Mouse (Mus musculus): Measurements from ENCODE around the gene Pcbd1.

Pcbd1 gene

GRCm38 (mm10) chr10:61089170-61090142 is at the start of gene Pcbd1:
Pcbd1 (plus strand) TSS chr10:61089331.
- DNase-seq (ENCODE audit: low read depth), result no peak

DNA sequence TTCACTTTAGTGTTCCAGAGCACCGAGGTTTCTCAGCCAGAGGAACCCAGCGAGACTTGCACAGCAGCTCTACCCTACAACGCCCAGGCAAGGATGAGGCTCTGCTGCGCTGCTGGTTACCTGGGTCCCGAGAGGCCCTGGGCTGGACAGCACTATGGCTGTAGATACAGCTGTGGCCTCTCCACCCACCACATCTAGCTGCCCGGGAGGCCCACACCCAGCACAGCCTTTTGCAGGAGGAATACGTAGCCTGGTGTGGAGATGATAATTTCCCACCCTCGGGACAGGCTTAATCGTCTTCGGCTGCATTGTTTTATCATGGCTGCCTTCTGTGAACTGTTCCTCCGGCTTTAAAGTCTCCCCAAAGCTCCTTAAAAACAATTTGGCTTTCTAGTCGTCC is 49.5 kb upstream of the Pcbd1 start:
- DNase-seq (ENCODE audit: low read depth), result no peak

- DNase-seq (ENCODE audit: low read depth), result no peak
Observed at GRCm38 (mm10) chr10:61045081-61045480, 44.0 kb upstream of the Pcbd1 start.

GRCm38 (mm10) chr10:61051993-61052613 is 37.0 kb upstream of the Pcbd1 start:
- DNase-seq (ENCODE audit: low read depth), result peak; percentile 66

DNA sequence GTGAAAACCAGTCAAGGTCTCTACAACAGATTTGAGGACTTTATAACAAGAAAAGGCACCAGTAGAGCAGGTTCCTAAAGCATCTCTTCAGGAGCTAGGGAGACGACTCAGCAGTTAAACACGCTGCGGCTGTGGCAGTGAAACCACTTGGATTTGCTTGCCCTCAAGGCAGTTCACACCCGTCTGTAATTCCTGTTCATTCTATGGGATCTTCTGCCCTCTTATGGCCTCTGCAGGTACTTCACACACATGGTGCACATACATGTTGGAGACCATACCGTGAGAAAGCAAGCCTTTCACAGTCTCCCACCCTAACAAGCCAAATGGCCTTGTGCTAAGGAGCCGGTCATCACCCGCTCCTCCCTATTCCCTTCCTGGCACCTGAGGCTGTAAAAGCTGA is 32.5 kb upstream of the Pcbd1 start:
- DNase-seq (ENCODE audit: low read depth), result no peak

DNA sequence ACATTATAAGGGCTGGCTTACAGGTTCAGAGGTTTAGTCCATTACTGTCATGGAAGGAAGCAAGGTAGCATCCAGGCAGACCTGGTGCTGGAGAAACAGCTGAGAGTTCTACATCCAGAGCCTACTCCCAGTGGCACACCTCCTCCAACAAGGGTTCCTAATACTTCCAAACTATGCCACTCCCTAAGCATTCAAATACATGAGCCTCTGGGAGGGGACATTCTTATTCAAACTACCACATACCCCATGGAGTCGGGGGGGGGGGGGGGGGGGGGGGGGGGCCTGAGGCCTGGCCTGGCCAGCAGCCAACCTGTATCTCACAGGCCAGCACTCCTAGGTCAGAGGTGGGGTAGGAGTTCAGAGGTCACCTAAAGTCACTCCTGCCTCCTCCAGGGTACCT is 30.0 kb upstream of the Pcbd1 start:
- DNase-seq (ENCODE audit: low read depth), result no peak

- no peak for DNase-seq (ENCODE audit: low read depth)
Observed at GRCm38 (mm10) chr10:61059543-61060110, 29.5 kb upstream of the Pcbd1 start.

DNA sequence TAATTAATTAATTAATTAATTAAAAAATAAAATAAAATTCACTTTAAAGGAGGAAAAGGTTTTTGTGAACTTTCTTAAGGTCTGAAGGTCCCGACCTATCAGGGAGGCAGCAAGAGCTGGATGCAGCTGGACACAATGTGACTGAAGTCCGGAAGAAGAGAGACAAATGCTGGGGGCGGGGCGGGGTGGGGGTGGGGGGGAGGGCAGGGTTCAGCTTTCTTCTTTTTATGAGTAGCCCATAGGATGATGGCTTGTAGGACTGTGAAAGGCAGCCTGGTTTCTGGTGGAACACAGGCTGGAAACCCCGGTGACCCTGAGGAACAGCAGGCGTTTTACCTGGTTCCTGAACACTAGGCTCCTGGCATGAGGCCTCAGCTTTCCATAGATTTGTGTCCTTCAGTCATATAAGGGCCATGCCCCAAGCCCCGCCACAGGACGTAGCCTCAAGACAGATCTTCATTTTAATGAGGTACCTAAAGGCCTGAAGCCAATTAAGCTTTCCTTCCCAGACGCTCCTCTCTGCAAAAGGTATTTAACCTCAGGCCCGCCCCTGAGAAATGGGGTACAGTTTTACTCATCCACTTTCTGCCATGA is 25.8 kb upstream of the Pcbd1 start:
- no peak for DNase-seq (ENCODE audit: low read depth)

- DNase-seq (ENCODE audit: low read depth), result no peak
Observed at GRCm38 (mm10) chr10:61064635-61065034, 24.5 kb upstream of the Pcbd1 start.

GRCm38 (mm10) chr10:61065287-61066005 is 23.7 kb upstream of the Pcbd1 start:
- DNase-seq (ENCODE audit: low read depth), result no peak

DNA sequence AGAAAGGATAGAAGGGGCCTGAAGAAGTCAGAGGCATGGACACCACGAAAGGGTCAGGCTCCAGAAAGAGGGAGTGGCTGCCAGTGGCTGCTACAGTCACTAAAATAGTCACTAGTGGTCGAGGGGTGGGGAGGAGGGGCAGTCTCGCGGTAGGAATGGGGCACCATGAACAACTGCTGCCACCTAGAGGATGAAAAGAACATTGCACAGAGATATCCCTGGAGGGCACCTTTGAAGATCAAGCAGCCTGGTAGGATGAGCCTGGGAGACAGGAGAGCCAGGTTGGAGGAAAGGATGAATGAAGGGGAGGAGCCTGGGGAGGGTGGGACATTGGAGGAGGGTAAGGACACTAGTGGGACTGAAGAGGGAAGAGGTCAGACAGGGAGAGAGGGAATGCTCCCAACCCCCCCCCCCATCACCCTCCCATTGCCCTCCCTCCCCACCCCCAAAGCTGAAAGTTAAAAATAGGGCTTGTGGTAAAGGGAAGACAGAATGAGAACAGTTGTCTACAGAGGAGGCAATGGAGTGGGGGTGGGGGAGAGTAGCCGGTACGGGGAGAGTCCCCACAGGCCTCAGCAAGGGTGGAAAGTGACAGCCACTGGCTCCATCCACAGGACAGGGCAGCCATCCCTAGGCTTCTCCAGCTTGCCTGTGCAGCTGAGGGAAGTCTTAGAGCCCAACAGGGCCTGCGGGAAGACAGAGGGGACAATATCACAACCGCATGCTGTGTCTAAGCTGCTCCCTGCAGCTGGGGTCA is 20.5 kb upstream of the Pcbd1 start:
- peak; percentile 65 for DNase-seq (ENCODE audit: low read depth)

GRCm38 (mm10) chr10:61069248-61069647 is 19.9 kb upstream of the Pcbd1 start:
- DNase-seq (ENCODE audit: low read depth), result no peak

- DNase-seq (ENCODE audit: low read depth), result peak; percentile 45
Observed at GRCm38 (mm10) chr10:61072324-61072723, 16.8 kb upstream of the Pcbd1 start.

DNA sequence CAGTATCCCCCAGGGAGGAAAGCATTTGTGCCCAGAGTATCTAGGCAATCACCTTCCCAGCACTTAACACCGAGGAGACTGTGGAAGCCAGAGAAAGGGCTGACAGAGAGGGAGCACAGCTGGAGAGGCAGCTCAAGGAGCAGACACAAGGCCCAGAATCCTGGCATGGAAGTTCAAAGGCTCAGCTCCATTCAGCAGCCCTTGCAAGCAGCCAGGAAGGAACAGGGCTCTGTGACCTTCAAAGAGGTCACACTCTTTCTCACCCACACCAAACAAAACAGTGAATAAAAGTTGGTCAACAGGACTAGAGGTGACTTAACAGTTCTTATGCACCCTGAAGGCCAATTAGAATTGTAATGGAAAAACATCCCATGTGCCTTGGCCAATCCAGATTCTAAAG is 14.5 kb upstream of the Pcbd1 start:
- no peak for DNase-seq (ENCODE audit: low read depth)

DNA sequence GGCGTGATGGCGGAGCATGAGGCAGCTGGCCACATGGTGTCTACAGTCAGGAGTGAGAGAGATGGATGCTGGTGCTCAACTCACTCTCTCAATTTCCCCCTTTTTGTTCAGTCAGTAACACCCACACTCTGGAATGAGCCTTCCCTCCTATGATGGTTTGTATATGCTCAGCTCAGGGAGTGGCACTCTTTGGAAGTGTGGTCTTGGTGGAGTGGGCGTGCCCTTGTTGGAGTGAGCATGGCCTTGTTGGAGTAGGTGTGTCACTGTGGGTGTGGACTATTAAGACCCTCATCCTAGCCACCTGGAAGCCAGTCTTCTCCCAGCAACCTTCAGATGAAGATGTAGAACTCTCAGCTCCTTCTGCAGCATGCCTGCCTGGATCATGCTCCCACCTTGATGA is 13.5 kb upstream of the Pcbd1 start:
- no peak for DNase-seq (ENCODE audit: low read depth)

DNA sequence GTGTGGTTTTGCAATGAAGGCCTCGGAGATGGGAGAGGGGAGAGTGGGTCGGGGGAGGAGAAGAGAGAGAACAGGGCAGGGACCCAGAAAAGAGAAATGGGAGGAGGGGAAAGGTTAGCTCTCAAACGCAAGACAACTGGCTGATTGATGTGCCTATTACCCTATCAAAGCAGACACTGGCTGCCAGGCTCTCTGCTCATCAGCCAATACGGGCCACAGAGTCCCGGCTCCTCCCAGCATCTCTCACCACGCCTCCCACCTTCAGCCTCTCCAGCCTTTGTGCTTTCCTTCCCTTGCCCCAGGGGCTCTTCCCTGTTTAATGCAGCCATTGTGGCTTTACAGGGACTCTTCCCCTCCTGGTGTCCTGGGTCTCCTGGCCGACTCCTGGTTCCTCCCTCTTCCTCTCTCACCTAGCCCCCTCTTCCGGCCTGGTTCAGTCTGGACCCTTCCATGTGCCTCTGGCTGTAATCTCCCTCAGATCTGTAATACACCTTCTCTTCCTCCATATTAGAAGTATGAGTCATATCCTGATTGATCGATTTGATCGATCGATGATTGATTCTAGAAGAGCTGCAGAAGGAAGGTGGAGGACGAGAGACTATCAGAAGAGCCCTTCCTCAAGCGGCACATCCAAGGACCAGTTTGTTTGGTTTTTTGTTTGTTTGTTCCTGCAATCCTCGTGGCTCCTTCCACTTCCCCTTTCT is 8.8 kb upstream of the Pcbd1 start:
- DNase-seq (ENCODE audit: low read depth), result peak; percentile 17

- DNase-seq (ENCODE audit: low read depth), result no peak
Observed at GRCm38 (mm10) chr10:61080931-61081255, 8.2 kb upstream of the Pcbd1 start.

DNA sequence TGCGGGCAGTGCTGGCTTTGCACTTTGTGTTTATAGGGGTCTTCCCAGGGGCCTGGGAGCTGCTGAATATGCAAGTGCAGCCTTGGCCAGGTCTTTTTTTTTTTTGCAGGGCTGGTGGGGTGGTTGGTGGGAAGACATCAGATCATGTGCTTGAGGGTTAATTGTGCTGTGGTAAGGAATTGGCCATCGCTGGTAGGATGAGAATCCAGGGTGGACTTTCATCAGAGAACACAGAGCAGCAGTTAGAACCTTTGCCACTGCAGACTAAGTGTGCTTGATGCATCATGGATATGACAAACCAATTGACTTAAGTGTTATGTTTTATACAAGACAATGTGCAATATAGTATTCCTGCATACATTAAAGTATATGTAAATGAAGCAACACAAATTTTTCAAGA is 3.8 kb upstream of the Pcbd1 start:
- DNase-seq (ENCODE audit: low read depth), result no peak

- no peak for DNase-seq (ENCODE audit: low read depth)
Observed at GRCm38 (mm10) chr10:61086502-61086901, 2.6 kb upstream of the Pcbd1 start.

GRCm38 (mm10) chr10:61088468-61088867 is 663 bp upstream of the Pcbd1 start:
- DNase-seq (ENCODE audit: low read depth), result no peak

GRCm38 (mm10) chr10:61091866-61092265 is 2.7 kb downstream of the Pcbd1 start:
- no peak for DNase-seq (ENCODE audit: low read depth)

Data from naive thymus-derived CD4-positive, alpha-beta T cell, adult 2 months (primary cell).